Mouse (Mus musculus) cerebellum, adult (tissue): ENCODE results near the gene Zfp800.

Experiments used
- ATAC-seq: cut with Nextera tagmentation; 2 replicates; pipeline ENCODE4 v1.9.2; 2017; ENCODE audit warnings: mild to moderate bottlenecking, moderate library complexity, mixed read lengths; ENCODE audit not compliant: insufficient number of reproducible peaks, low FRiP score, low TSS enrichment

Gene Zfp800

GRCm38 (mm10) chr6:28318820-28319573, 78.8 kb downstream of the Zfp800 start:
- peak; percentile 72 for ATAC-seq

DNA sequence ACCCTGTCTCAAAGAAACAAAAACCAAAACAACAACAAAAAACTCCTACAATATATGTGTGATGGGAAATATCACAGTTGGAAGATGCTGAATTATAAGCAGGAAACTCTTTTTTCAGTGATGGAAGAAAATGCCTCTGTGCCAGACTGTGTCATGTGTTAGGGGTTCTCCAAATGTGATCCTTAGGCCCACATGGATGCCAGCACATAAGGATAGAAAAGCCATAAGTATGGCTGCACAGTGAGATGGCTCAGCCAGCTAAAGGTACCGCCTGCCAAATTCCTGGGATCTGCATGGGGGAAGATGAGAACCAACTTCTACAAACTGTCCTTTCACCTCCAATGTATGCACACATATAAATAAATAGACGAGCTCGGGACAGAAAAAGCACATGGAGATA, 82.6 kb downstream of the Zfp800 start:
- no peak for ATAC-seq

- ATAC-seq, result no peak
Observed at GRCm38 (mm10) chr6:28312067-28312466, 85.7 kb downstream of the Zfp800 start.

DNA sequence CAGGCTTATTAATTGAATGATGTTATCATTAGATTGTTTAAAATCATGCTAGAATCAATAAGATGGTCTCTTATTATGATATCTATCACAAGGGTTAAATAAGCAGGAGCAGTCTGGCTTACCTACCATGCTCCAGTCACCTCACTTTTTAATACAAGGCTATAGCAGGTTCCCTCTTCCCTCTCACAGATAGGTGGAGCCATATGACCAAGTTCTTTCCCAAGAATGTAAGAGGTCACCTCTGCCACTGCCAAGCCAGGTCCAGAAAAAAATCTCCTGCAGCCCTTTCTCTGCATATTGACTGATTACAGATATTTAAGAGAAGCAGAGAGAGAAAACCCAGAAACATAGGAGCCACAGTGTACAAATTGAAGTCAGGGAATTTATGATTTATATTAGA, 88.1 kb downstream of the Zfp800 start:
- peak; percentile 80 for ATAC-seq

GRCm38 (mm10) chr6:28308929-28309328, 88.9 kb downstream of the Zfp800 start:
- no peak for ATAC-seq

DNA sequence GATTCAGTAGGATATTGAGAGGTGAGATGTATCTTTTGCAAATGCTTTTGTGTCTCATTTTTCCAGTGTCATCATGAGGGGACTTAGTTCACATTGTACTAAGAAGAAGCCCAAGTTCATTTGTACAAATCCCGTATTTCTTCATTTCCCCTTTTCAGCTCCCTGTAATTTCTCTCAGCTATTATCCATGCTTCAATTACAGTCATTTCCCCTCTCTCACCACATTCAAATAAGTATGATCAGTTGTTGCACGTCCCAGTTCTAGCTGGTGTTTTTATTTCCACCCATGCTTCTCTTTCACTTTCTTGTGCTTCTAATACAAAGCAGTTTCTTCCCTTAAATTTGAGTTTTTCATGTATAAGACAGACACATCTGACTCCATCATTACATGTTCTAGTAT, 91.1 kb downstream of the Zfp800 start:
- no peak for ATAC-seq

DNA sequence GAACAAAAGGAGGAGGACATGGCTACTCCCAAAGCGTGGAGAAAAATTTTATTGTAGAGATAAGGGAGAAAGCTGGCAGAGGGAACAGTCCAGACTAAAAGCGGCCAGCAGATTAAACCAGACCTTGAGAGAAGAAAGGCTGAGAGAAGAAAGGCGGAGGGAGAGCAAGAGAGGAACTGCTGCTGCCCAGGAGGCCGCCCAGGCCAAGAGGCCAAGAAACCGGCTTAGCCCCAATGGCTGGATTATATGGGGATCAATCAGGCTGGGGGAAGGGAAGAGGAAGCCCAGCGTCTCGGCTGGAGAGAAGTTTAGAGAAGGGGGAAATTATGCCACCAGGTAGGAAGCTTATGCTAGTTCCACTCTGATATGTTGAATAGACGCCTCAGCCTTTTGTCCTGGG, 101.5 kb downstream of the Zfp800 start:
- no peak for ATAC-seq

- no peak for ATAC-seq
Observed at GRCm38 (mm10) chr6:28295581-28295980, 102.2 kb downstream of the Zfp800 start.

- no peak for ATAC-seq
Observed at GRCm38 (mm10) chr6:28292810-28293209, 105.0 kb downstream of the Zfp800 start.

DNA sequence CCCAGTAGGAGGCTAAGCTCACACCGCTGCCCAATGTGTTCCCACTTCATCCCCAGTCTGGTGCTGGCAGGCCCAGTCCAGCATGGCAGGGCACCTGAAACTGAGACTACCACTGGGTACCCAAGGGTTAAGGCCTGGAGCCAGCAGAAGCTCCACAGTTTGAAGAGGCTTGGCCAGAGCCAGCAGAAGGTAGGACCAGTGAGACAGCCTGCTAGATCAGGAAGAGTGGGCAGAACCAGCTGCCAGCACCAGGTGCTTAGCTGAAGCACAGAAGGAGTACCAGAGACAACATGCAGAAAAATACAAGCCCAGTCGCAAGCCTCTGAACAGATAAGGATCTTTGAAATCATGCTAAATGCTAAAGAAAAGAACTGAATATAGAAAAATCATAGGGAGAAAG, 117.9 kb downstream of the Zfp800 start:
- peak; percentile 84 for ATAC-seq

- no peak; the same call in 1 of the 2 replicates for ATAC-seq
Observed at GRCm38 (mm10) chr6:28262198-28262621, 135.6 kb downstream of the Zfp800 start.

DNA sequence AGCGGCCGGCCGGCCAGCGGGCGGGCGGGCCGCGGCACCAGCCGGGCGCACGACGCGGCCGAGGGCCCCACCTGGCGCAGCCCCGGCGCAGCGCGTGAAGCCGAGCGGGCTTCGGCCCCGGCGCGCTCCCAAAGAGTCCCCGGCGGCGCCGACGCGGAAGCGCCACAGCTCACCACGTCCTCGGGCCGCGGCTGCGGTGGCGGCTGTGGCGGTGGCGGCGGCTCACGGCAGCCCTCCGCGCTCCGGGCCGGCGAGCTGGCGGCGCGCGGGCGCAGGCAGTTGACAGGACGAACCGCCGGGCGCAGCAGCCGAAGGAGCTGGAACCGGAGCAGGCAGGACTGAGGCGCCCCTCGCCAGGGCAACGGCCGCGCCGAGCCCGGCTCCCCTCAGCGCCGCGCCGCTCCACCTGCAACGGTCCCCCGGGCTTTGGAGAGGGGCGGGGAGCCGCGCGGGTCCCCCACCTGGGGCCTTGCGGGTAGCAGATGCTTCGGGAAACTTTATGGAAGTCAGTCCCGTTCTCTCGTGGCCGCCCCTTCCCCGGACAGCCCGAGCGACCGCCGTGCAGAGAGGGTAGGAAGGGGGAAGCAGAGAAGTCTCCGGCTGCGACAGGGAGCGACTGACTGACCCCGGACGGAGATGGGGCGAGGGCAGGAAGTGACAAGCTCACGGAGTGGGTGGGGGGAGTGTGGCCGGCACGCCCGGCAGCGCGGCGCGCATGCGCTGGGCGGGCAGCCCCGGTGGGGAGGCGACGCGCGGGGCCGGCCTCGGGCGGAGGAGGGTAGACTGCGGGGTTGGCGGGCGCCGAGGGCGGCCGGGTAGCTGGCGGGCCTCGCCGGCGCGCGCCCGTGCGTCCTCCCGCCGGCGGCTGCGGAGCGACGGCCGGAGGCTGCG, 136.3 kb downstream of the Zfp800 start:
- ATAC-seq, result peak; percentile 95

DNA sequence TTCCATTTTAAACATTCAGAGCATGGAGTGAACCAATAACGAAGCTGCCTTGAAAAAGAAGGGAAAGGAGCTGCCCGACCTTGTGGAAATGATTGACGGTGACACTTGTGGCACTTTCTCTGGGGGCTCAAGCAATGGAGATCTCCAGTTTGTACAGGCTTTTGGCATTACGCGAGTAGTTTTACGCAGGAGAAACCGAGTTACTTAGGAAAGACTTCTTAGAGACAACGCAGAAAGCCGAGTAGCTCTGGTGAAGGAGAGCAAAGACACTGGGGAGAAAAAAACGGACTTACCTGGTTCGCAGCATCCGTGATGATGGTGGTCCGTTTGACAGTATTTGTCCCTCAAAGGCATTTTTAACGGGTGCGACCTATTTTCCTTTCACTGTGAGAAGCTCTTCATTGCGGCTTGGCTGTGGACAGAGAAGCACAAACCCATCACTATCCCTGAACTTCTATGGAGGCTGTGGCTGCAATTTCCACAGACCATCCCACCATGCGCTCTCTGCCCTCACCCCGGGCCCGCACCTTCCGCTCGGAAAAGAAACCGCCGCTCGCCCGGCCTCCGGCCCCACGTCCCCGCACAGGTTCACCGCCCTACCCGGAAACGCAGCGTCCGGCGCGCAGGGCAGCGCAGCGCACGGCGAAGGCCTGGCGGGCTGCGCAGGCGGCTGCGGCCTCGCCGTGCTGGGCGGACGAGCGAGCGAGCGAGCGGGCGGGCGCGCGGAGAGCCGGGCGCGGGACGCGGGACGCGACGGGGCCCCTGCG, 137.2 kb downstream of the Zfp800 start:
- peak; percentile 28; the same call in 1 of the 2 replicates for ATAC-seq

GRCm38 (mm10) chr6:28259750-28260149, 138.1 kb downstream of the Zfp800 start:
- ATAC-seq, result no peak

DNA sequence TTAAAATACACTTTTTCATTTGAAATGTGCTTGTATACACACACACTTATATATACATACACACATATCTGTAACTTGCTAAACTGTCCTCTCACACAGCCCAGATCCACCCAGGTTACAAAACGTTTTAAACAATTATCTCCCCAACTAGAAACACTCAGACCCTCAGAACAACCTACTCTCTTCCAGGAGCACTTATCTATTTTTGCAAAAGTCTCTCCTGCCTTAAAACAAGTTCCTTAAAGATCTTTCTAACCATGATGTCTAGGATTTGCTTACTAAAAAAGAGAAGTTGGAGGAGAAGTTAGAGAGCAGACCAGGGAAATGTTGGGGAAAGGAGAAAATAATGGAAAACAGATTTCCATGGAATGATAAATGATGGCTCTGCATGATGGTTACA, 139.4 kb downstream of the Zfp800 start:
- ATAC-seq, result no peak

GRCm38 (mm10) chr6:28257772-28258171, 140.0 kb downstream of the Zfp800 start:
- no peak for ATAC-seq

DNA sequence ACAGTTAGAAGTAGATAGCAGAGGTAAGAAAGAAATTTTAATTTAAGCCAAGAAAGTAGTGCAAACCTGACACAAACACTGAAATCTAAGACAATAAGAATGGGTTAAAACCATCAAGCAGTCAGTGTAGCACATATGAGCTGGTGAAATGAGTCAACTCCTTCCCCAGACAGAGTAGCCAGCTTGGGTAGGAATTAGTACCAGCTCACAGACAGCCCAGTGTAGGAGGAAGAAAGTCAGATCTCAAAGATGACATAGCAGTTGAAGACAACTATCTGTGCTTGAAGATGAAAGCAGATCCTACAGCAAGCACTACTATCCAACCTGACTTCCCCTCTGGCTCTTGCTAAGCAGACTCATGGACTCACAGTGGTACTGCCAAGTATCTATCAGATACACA, 145.0 kb downstream of the Zfp800 start:
- peak; percentile 20; the same call in 1 of the 2 replicates for ATAC-seq

DNA sequence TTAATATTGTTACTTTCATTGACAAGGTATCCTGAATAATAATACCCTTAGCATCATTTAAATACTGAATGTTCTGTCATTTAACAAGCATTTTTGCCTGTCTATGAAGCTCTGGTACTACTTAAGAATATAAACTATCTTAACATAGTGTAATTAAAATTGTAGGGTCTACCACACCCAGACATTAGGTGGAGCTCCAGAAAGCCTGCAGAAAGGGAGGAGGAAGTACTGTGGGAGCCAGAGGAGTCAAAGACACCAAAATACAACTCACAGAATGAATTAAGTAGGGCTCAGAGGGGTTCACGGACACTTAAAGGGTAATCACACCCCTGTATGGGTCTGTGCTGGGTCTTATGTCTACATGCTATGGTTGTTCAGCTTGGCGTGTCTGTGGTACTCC, 149.6 kb downstream of the Zfp800 start:
- no peak for ATAC-seq

- no peak for ATAC-seq
Observed at GRCm38 (mm10) chr6:28232618-28233361, 165.0 kb downstream of the Zfp800 start.

DNA sequence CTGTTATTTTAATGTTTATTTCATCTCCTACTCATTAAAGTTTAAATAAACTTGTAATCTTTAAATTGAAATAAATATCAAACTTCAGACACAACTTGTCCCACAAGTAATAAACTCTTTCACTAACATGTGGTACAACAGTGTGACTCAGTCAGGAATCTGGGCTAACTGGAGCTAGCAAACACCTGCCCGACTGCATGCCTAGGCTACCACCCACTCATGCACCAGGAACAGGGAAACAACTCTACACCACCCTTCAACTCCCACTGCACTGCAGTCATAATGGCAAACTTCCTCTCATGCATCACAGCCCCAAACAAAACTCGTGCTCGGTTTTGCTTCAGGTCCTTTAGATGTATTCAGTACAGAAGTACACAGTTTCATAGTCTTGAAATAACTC, 169.7 kb downstream of the Zfp800 start:
- no peak for ATAC-seq
